In the genomic region with DNA sequence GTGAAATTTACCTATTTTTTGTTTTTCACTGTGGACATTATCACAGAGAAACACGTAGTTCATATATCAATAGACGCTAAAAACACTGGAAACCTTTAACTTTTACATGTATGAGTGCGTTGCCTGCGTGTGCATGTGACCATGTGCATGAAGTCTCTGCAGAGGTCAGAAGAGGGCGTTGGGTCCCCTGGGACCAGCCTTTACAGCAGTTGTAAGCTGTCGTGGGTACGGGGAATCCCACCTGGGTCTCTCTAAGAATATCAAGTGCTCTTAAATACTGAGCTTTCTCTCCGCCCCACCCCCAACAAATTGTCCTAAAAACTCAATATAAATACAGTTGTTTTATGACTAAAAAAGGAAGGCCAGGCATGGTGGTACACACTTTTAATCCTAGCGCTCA, we compare ENCODE assay signal across 20 mouse cellular contexts. TPM values are rescaled to one million over a fixed set of nuclear protein-coding genes. Genes with fewer than 3 reads are reported as not detected.
A peak's percentile ranks its signal among the peaks of the same experiment; 100 is the strongest.
DNase-seq lines count a peak whose midpoint lies in the region; TF ChIP-seq lines count a peak whose summit lies in the region.
"Had no signal": no experiment of that assay in that cellular context is flagged by ENCODE, and none has a peak within 500 bp of the region (broad histone marks: within the 10 kb centered on the region; RNA-seq: fewer than 3 reads in every experiment).

No protein-coding gene starts in this region.

- peak in 1 of 2 experiments; percentile 51; a peak in 2 of 4 replicates for TF ChIP-seq CTCF in CH12.LX (conservative IDR thresholded peaks at IDR 0.05 in 1 of 2, IDR thresholded peaks at IDR 0.05 in 1 of 2; ENCODE audit: low read depth in 2 of 2, low read length in 2 of 2)

- dilution Hi-C loops in CH12.LX (cut with MboI; ENCODE audit: extremely low pct_ligation_motif_present, extremely low pct_unique_long_range_greater_than_20kb, low sequenced_read_pairs) = no loop called here

- H3K9me3 ChIP-seq in CH12.LX (replicated peaks; ENCODE audit: low read length) = no peaks in the 10 kb centered on the region
- H3K9me3 ChIP-seq: embryonic facial prominence, embryonic 10.5 days; embryonic facial prominence, embryonic 12.5 days; forebrain, embryonic 13.5 days; forebrain, embryonic 15.5 days had no signal

- in situ Hi-C loops in CH12.LX (cut with MboI; ENCODE audit: low pct_ligation_motif_present, low pct_unique_long_range_greater_than_20kb, low sequenced_read_pairs) = no loop called here

- TF ChIP-seq RAD21 in CH12.LX (IDR thresholded peaks at IDR 0.05; ENCODE audit: low read depth, low read length) = peak; percentile 8

- H3K36me3 ChIP-seq in CH12.LX (replicated peaks in 1 of 2; ENCODE audit: control insufficient read depth in 1 of 2, insufficient read depth in 1 of 2, low read length in 1 of 2) = peaks cover 0 to 16% of the 10 kb centered on the region in 2 experiments

- no peaks in the 10 kb centered on the region for H3K79me2 ChIP-seq in CH12.LX (replicated peaks; ENCODE audit: control insufficient read depth, extremely low read depth, insufficient read depth, poor library complexity, severe bottlenecking)

- H3K4me1 ChIP-seq in CH12.LX (ENCODE audit: control insufficient read depth in 1 of 2, insufficient read depth in 2 of 2) = peaks cover 2 to 24% of the 10 kb centered on the region in 2 experiments; a peak in 3 of 4 replicates
- H3K4me1 ChIP-seq: embryonic facial prominence, embryonic 10.5 days; embryonic facial prominence, embryonic 12.5 days; forebrain, embryonic 13.5 days; forebrain, embryonic 15.5 days had no signal

- no peak overlapping the region for H3K9ac ChIP-seq in CH12.LX (ENCODE audit: insufficient read depth, low read depth)
- H3K9ac ChIP-seq: embryonic facial prominence, embryonic 12.5 days; forebrain, embryonic 13.5 days; forebrain, embryonic 15.5 days; forebrain, postnatal 0 days had no signal

- no peaks in the 10 kb centered on the region for H3K27me3 ChIP-seq in CH12.LX (replicated peaks)
- H3K27me3 ChIP-seq: embryonic facial prominence, embryonic 12.5 days; forebrain, embryonic 13.5 days; forebrain, embryonic 15.5 days had no signal

- H3K4me2 ChIP-seq in CH12.LX (ENCODE audit: insufficient read depth, low read depth, poor library complexity, severe bottlenecking) = no peak overlapping the region; the same call in 1 of the 2 replicates
- H3K4me2 ChIP-seq: embryonic facial prominence, embryonic 12.5 days; forebrain, embryonic 13.5 days; forebrain, embryonic 15.5 days had no signal

- DNase-seq in heart, adult 11 months = peak; percentile 33
- DNase-seq in heart, adult 8-10 months (ENCODE audit: low spot score) = no peak
- DNase-seq in A20 (ENCODE audit: low read depth, low spot score) (peak; percentile 49), CH12.LX (ENCODE audit: extremely low read depth) (peak; percentile 95)
- DNase-seq in spleen, postnatal 4 days (ENCODE audit: low spot score in 2 of 2) = no peak
- no peak for DNase-seq in neural tube, embryonic 10.5 days (ENCODE audit: extremely low spot score, low spot score)
- DNase-seq: adrenal gland, adult 2 months; adrenal gland, postnatal 10 days; adrenal gland, postnatal 25 days; cerebellum, adult 11 months; cerebellum, adult 18-20 months; cerebellum, adult 8-10 months; cerebellum, adult 9-11 months; cerebellum, postnatal 14 days; cerebellum, postnatal 36 days; forebrain, postnatal 0 days had no signal

- H3K4me3 ChIP-seq in CH12.LX (replicated peaks in 1 of 3; ENCODE audit: low read depth in 2 of 3, low read length in 2 of 3, poor library complexity in 1 of 3) = no peak overlapping the region
- H3K4me3 ChIP-seq: embryonic facial prominence, embryonic 10.5 days; embryonic facial prominence, embryonic 12.5 days; forebrain, embryonic 13.5 days; forebrain, embryonic 15.5 days had no signal

- no peak overlapping the region for H3K27ac ChIP-seq in CH12.LX (ENCODE audit: insufficient read depth, low read depth)
- H3K27ac ChIP-seq: embryonic facial prominence, embryonic 10.5 days; embryonic facial prominence, embryonic 12.5 days; forebrain, embryonic 13.5 days; forebrain, embryonic 15.5 days had no signal

- no peak for TF ChIP-seq POLR2A in CH12.LX (IDR thresholded peaks at IDR 0.05; ENCODE audit: low read depth, low read length)

- TF ChIP-seq EP300 in CH12.LX (IDR thresholded peaks at IDR 0.05; ENCODE audit: low read length) = 0 out of 2 replicates have a peak, but pooled peaks have one; percentile 12

TF ChIP-seq in CH12.LX, 34 proteins besides CTCF, POLR2A, EP300 and RAD21:
- TF ChIP-seq TCF12 (IDR thresholded peaks at IDR 0.05; ENCODE audit: low read depth, low read length) (peak; percentile 45; the same call in 1 of the 2 replicates), MAX (IDR thresholded peaks at IDR 0.05; ENCODE audit: low read length) (peak; percentile 44; the same call in 1 of the 2 replicates), USF1 (IDR thresholded peaks at IDR 0.05; ENCODE audit: low read depth, low read length) (peak; percentile 37; the same call in 1 of the 2 replicates), MYC (IDR thresholded peaks at IDR 0.05; ENCODE audit: low read depth, low read length) (peak; percentile 81; the same call in 1 of the 2 replicates), KAT2A (IDR thresholded peaks at IDR 0.05; ENCODE audit: insufficient replicate concordance, low read length) (0 out of 2 replicates have a peak, but pooled peaks have one; percentile 56), MAZ (IDR thresholded peaks at IDR 0.05; ENCODE audit: low read depth, low read length) (no peak), SIN3A (IDR thresholded peaks at IDR 0.05; ENCODE audit: low read length) (0 out of 2 replicates have a peak, but pooled peaks have one; percentile 16), JUND (conservative IDR thresholded peaks at IDR 0.05; ENCODE audit: low read depth, low read length) (no peak), POLR2AphosphoS2 (IDR thresholded peaks at IDR 0.05; ENCODE audit: low read depth, low read length) (no peak), E2F4 (IDR thresholded peaks at IDR 0.05; ENCODE audit: insufficient replicate concordance, low read depth, low read length) (no peak), ZNF384 (IDR thresholded peaks at IDR 0.05; ENCODE audit: low read depth, low read length) (no peak), ZC3H11A (IDR thresholded peaks at IDR 0.05; ENCODE audit: low read depth, low read length) (no peak), PAX5 (IDR thresholded peaks at IDR 0.05; ENCODE audit: low read length) (no peak), CHD1 (IDR thresholded peaks at IDR 0.05; ENCODE audit: low read depth, low read length) (no peak), RCOR1 (conservative IDR thresholded peaks at IDR 0.05; ENCODE audit: low read depth, low read length) (no peak), BHLHE40 (IDR thresholded peaks at IDR 0.05; ENCODE audit: low read depth, low read length) (peak; percentile 86), ELF1 (IDR thresholded peaks at IDR 0.05; ENCODE audit: low read depth, low read length) (no peak), IRF4 (IDR thresholded peaks at IDR 0.05; ENCODE audit: low read depth, low read length) (peak; percentile 37; the same call in 1 of the 2 replicates), MXI1 (IDR thresholded peaks at IDR 0.05; ENCODE audit: low read depth, low read length) (peak; percentile 45; the same call in 1 of the 2 replicates), ZKSCAN1 (IDR thresholded peaks at IDR 0.05; ENCODE audit: borderline replicate concordance, low read depth, low read length) (no peak), GABPA (IDR thresholded peaks at IDR 0.05; ENCODE audit: insufficient replicate concordance, low read depth, low read length) (no peak), JUN (IDR thresholded peaks at IDR 0.05; ENCODE audit: insufficient read depth, low read depth, low read length) (no peak), UBTF (IDR thresholded peaks at IDR 0.05; ENCODE audit: low read depth, low read length) (no peak), SMC3 (IDR thresholded peaks at IDR 0.05; ENCODE audit: low read depth, low read length) (no peak; the same call in 1 of the 2 replicates), CHD2 (IDR thresholded peaks at IDR 0.05; ENCODE audit: low read length) (0 out of 2 replicates have a peak, but pooled peaks have one; percentile 28), ETS1 (conservative IDR thresholded peaks at IDR 0.05; ENCODE audit: low read depth, low read length) (peak; percentile 33; the same call in 1 of the 2 replicates), HCFC1 (IDR thresholded peaks at IDR 0.05; ENCODE audit: low read depth, low read length) (no peak), USF2 (conservative IDR thresholded peaks at IDR 0.05; ENCODE audit: low read depth, low read length) (no peak), ZMIZ1 (IDR thresholded peaks at IDR 0.05; ENCODE audit: low read depth, low read length) (no peak), NELFE (IDR thresholded peaks at IDR 0.05; ENCODE audit: low read depth, low read length) (no peak), MAFK (IDR thresholded peaks at IDR 0.05; ENCODE audit: insufficient replicate concordance, low read length) (no peak), NRF1 (IDR thresholded peaks at IDR 0.05; ENCODE audit: low read depth, low read length) (no peak), TBP (conservative IDR thresholded peaks at IDR 0.05; ENCODE audit: low read depth, low read length) (no peak), MEF2A (IDR thresholded peaks at IDR 0.05; ENCODE audit: borderline replicate concordance, low read depth, low read length) (peak; percentile 49; the same call in 1 of the 2 replicates)

RNA-seq across cellular contexts. Expression of a gene that starts 50.0 kb away (rescaled TPM):
- 10 to 100 TPM; 35.0 to 41.6 (median 36.9) TPM for total RNA-seq in heart, adult 8-10 months (2022)
- 12.8 and 13.3 TPM in 2 replicates for total RNA-seq in CH12.LX (2012; rRNA removed)
- total RNA-seq in CH12.LX (2014; rRNA removed) = 27.2 and 28.3 TPM in 2 replicates
- 16.5 and 21.4 TPM in 2 replicates for polyA plus RNA-seq in CH12.LX (2012; ENCODE audit: insufficient read length, low read depth)

Comparison
In these comparisons a context has a peak if more than half of its experiments do, and no peak if none do; other contexts are left out.
1. DNase-seq: peak in heart, adult 11 months (single experiment), A20 (single experiment) and CH12.LX (single experiment); none in heart, adult 8-10 months (single experiment), spleen, postnatal 4 days (0 of 2) and neural tube, embryonic 10.5 days (single experiment).